Mouse (Mus musculus): Measurements from ENCODE around the gene Fam19a2. TPM values are rescaled to one million over a fixed set of nuclear protein-coding genes. Genes with fewer than 3 reads are reported as not detected.

Gene Fam19a2
- total RNA-seq, 1 experiment from 2014 or later = not detected

DNA sequence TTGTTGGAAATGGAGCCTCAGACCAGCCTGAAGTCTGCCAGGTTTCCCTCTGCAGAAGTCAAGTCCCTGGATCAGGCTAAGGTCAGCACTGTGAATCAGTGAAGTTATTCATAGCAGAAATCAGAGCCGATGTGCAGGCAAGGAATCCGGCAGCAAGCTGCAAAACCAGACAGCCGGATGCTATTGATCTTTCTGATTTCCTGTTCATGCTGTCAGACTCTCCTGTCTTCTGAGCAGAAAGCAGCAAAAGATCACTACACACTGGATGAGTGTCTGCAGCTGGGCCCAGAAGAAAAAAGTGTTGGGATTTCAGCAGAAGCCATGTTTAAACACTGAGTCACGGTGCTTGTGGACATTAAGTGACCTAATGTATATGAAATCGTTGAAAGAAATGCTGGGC lies 368.2 kb downstream of the Fam19a2 start:
- no peak for ATAC-seq (replicated peaks in 1 of 2; ENCODE audit: insufficient read depth in 1 of 2, low FRiP score in 2 of 2, low TSS enrichment in 1 of 2, low read depth in 1 of 2, poor library complexity in 2 of 2, severe bottlenecking in 2 of 2)

DNA sequence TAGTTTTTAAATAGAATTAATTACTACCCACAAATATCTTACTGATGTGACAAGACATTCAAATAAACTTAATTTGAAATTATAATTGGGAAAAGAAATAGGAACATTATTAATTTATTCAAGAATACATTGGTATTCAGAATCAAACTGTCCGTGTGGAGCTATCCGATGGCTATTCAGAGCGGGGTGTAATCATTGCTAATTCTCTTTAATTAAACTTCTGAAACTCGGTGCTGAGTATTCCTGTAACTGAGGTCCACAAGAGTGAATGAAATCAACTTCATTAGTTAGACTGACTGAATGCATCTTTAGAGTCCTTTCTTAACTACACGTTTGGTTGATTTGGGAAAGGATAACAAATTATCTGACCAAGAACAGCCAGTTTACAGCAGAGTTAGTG lies 372.9 kb downstream of the Fam19a2 start:
- no peak for ATAC-seq (replicated peaks in 1 of 2; ENCODE audit: insufficient read depth in 1 of 2, low FRiP score in 2 of 2, low TSS enrichment in 1 of 2, low read depth in 1 of 2, poor library complexity in 2 of 2, severe bottlenecking in 2 of 2)

DNA sequence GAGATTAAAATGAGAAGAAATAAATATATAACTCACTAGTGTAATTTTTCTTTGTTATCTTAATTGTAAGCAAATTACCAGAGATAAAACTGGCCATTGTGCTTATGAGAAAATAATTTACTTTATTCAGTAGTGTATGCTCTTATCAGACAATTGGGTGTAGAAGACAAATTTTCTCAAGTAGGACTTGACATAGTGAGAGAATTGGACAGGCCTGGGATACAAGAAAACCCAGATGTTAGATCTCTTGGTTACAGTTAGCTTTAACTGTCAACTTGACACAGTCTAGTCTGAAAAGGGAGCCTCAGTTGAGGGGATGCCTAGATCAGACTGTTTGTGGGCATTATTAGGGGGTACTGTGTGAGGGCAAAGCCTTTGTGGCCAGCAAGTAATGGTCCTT lies 373.7 kb downstream of the Fam19a2 start:
- ATAC-seq (replicated peaks in 1 of 2; ENCODE audit: insufficient read depth in 1 of 2, low FRiP score in 2 of 2, low TSS enrichment in 1 of 2, low read depth in 1 of 2, poor library complexity in 2 of 2, severe bottlenecking in 2 of 2) = no peak

DNA sequence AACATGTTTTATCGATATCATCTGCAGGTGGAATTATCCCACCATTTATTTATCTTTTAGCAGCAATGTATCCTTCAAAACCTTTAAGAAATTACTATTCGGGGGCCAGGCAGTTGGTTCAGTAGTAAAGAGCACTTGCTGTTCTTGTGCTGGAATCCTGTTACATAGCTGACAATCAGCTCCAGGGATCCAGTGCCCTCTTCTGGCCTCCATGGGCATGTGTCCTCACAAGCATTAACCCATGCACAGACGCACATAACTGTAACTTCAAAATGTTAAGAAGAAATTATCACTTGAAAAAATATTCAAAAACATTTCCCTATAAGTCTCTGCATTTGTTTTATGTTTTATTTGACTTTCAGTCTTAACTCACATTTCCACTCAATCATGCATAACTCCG lies 381.8 kb downstream of the Fam19a2 start:
- no peak for ATAC-seq (replicated peaks in 1 of 2; ENCODE audit: insufficient read depth in 1 of 2, low FRiP score in 2 of 2, low TSS enrichment in 1 of 2, low read depth in 1 of 2, poor library complexity in 2 of 2, severe bottlenecking in 2 of 2)

DNA sequence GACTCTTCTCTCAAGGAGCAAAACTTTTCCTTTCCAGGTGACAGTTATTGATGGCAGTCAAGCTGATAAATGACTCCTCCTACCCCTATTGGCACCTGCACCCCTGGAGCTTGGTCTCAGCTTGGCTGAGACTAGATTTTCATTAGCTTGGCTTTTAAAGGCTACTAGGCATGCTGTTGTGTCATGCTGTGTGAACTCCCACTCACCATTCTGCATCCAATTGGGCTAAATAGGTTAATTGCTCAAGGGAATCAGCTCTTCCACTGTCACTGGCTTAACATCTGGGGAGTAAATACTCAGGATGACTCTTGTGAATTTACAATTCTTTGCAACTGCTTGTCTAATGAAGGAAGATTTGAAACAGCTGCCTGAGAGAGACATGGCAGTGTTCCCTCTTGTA lies 407.4 kb downstream of the Fam19a2 start:
- no peak for ATAC-seq (replicated peaks in 1 of 2; ENCODE audit: insufficient read depth in 1 of 2, low FRiP score in 2 of 2, low TSS enrichment in 1 of 2, low read depth in 1 of 2, poor library complexity in 2 of 2, severe bottlenecking in 2 of 2)

GRCm38 (mm10) chr10:123678284-123678864 lies 414.6 kb downstream of the Fam19a2 start:
- ATAC-seq (replicated peaks in 1 of 2; ENCODE audit: insufficient read depth in 1 of 2, low FRiP score in 2 of 2, low TSS enrichment in 1 of 2, low read depth in 1 of 2, poor library complexity in 2 of 2, severe bottlenecking in 2 of 2) = no peak

- ATAC-seq (replicated peaks in 1 of 2; ENCODE audit: insufficient read depth in 1 of 2, low FRiP score in 2 of 2, low TSS enrichment in 1 of 2, low read depth in 1 of 2, poor library complexity in 2 of 2, severe bottlenecking in 2 of 2) = no peak
Measured at GRCm38 (mm10) chr10:123682718-123683255, 419.0 kb downstream of the Fam19a2 start.

DNA sequence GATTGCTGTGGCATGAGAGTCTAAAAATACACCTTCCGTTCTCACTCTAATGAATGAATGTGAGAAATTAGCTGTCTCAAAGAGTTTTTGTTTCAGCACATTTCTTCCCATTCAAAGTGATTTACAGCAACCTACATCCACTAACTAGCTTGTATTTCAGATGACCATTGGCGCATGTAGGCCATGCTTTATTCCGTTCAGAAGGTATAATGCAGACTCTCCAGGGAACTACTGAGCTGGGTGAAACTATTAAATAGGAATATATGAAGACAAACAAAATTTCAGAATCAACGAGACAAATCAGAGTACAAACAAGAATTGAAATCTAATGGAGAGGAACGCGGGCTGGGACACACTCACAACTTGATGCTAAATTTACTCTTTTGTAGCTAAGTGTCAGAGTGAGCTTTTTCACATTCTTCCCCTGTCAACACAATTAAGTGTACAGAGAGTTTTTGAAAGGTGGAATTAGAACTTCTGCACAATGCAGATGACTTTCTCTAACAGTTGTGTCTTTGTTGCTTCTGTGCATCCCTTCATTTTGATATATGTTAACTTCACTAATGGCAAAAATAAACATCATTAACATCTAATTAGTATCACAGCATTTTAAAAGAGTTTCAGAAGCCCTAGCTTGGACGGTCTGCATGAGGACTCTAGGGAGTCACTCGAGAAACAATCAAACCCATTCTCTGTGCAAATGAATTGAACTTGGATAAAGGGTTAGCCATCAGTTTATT lies 428.6 kb downstream of the Fam19a2 start:
- ATAC-seq (replicated peaks in 1 of 2; ENCODE audit: insufficient read depth in 1 of 2, low FRiP score in 2 of 2, low TSS enrichment in 1 of 2, low read depth in 1 of 2, poor library complexity in 2 of 2, severe bottlenecking in 2 of 2) = no peak

DNA sequence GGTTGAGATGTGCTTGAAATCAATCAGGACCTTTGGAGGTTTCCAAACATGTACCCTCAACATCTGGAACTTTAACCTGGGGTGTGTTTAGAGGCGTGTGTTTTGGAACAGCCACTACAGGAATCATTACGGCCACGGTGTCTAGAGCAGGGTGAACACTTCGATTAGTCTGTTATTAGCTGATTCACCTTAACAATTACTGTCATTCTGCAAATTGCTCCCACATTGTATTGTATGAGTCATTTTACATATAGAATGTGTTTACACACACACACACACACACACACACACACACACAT lies 429.1 kb downstream of the Fam19a2 start:
- ATAC-seq (replicated peaks in 1 of 2; ENCODE audit: insufficient read depth in 1 of 2, low FRiP score in 2 of 2, low TSS enrichment in 1 of 2, low read depth in 1 of 2, poor library complexity in 2 of 2, severe bottlenecking in 2 of 2) = no peak

GRCm38 (mm10) chr10:123702595-123702994 lies 438.8 kb downstream of the Fam19a2 start:
- ATAC-seq (replicated peaks in 1 of 2; ENCODE audit: insufficient read depth in 1 of 2, low FRiP score in 2 of 2, low TSS enrichment in 1 of 2, low read depth in 1 of 2, poor library complexity in 2 of 2, severe bottlenecking in 2 of 2) = no peak

DNA sequence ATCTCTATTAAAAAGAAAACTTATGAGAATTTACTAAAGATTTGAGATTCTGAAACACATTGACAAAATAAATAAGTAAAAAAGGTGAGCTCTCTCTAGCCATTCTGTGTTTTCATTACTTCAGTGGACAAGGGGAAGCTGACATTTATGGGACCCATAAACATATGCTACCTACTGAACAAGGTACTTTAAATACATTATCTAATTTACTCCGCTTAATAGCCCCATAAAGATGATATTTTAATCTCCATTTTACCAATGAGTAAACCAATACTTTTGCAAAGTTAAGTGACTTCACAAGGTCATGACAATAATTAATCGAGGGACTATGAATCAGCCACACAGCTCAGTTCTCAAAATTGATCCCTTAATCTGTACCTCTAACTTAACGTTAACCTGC lies 443.2 kb downstream of the Fam19a2 start:
- no peak for ATAC-seq (replicated peaks in 1 of 2; ENCODE audit: insufficient read depth in 1 of 2, low FRiP score in 2 of 2, low TSS enrichment in 1 of 2, low read depth in 1 of 2, poor library complexity in 2 of 2, severe bottlenecking in 2 of 2)

DNA sequence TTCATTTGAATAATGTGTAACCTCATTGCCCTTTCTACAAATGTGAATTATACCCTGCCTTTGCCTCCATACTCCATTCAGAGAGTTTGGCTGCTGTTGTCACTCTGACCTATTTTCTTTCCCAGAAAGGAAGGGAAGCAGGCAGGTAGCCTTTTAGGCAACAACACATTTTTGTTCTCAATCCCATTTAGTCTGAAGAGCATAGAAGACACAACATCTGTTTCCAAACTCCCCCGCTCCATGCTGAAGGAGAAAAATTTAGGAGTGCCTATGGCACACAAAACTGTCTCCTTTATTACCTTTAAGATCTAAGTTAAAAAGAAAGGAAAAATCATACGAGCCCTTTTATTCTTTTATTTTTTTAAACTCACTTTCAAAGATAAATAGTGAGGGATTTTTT lies 446.9 kb downstream of the Fam19a2 start:
- ATAC-seq (replicated peaks in 1 of 2; ENCODE audit: insufficient read depth in 1 of 2, low FRiP score in 2 of 2, low TSS enrichment in 1 of 2, low read depth in 1 of 2, poor library complexity in 2 of 2, severe bottlenecking in 2 of 2) = no peak

GRCm38 (mm10) chr10:123721952-123722460 lies 458.2 kb downstream of the Fam19a2 start:
- ATAC-seq (replicated peaks in 1 of 2; ENCODE audit: insufficient read depth in 1 of 2, low FRiP score in 2 of 2, low TSS enrichment in 1 of 2, low read depth in 1 of 2, poor library complexity in 2 of 2, severe bottlenecking in 2 of 2) = no peak

DNA sequence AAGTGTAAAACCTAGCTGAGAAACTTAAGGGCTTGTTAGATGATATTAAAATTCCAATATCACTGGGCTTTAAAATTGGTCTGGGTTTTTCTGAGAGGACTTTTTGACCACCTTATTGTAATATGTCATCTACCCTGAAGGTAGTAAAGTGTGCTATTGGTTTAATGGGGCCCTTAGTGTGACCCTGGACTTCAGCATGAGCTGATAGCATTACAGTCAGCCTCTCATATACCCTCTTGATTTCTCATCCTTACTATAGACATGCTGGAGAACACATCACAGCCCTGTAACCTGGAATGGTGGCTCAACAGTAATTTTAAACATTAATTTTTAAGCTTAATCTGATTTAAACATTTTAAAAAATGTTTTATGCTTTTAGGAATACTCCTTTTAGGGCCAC lies 459.8 kb downstream of the Fam19a2 start:
- no peak for ATAC-seq (replicated peaks in 1 of 2; ENCODE audit: insufficient read depth in 1 of 2, low FRiP score in 2 of 2, low TSS enrichment in 1 of 2, low read depth in 1 of 2, poor library complexity in 2 of 2, severe bottlenecking in 2 of 2)

- no peak for ATAC-seq (replicated peaks in 1 of 2; ENCODE audit: insufficient read depth in 1 of 2, low FRiP score in 2 of 2, low TSS enrichment in 1 of 2, low read depth in 1 of 2, poor library complexity in 2 of 2, severe bottlenecking in 2 of 2)
Measured at GRCm38 (mm10) chr10:123748317-123748716, 484.5 kb downstream of the Fam19a2 start.

DNA sequence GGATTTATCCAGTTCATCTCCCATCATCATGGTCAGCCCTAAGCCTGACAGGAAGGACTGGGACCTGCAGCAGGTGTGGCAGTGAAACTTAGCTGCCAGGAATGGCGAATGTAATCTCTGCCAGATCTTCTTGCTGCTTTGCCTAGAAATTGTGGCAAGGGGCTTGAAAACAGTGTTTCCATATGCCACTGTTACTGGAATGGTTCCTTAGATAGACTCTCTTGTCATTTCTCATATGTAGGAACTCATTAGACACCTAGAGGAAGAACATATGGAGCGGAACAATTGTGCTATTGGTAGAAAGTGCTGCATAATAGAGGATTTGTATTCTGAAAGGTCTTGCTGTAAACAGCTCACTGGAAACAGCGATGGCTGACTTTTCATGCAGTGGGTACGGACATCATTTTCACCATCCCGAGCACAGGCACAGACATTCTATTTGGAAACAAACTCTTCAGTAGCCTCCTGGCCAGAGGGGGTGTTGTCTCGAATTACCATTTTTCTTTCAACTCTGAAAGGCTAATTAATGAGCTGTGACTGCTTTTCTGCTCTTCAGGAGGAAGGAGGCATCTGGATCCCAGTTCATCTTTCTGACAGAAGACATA lies 488.0 kb downstream of the Fam19a2 start:
- ATAC-seq (replicated peaks in 1 of 2; ENCODE audit: insufficient read depth in 1 of 2, low FRiP score in 2 of 2, low TSS enrichment in 1 of 2, low read depth in 1 of 2, poor library complexity in 2 of 2, severe bottlenecking in 2 of 2) = no peak

DNA sequence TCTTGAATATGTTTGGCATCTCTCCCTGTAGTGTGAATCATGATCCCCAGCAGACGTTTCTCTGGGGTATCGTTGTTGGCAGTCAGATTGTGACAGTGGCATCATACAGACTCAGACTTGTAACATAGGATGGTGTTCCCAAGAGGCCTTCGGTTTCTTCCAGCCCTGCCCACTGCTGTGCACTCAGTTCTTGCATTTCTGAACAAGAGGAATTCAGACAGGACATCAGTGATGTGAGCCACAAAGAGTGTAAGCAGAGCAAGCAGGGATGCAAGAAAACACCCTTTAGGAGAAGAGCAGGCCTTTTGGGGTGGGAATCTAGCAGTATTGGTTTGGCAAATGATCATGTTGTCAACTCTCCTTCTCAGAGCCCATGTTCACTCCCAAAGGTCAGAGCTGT lies 489.0 kb downstream of the Fam19a2 start:
- ATAC-seq (replicated peaks in 1 of 2; ENCODE audit: insufficient read depth in 1 of 2, low FRiP score in 2 of 2, low TSS enrichment in 1 of 2, low read depth in 1 of 2, poor library complexity in 2 of 2, severe bottlenecking in 2 of 2) = no peak

DNA sequence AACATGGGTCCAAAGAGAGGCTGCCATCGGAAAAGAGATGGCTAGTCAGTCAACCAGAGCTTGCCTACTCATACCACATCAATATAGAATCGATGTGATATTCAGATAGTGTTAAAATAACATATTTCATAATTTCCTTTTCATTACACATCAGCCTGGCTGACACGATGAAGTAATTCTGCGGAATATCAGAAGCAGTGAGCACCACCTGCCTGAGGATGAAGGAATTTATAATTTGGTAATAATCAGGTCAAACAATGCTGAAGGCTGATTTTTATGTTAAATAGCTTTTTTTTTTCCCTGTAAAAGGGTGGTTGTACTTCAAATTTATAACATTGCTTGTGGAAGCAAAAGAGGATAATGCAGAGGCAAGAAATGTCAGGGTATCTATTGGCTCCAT lies 490.2 kb downstream of the Fam19a2 start:
- no peak for ATAC-seq (replicated peaks in 1 of 2; ENCODE audit: insufficient read depth in 1 of 2, low FRiP score in 2 of 2, low TSS enrichment in 1 of 2, low read depth in 1 of 2, poor library complexity in 2 of 2, severe bottlenecking in 2 of 2)

Data from hematopoietic stem cell, adult 5-6 weeks (primary cell).